Mouse (Mus musculus) layer of hippocampus, adult 2 months (tissue): ENCODE data around the gene Gm45837. TPM values are rescaled to one million over a fixed set of nuclear protein-coding genes. Genes with fewer than 3 reads are reported as not detected.
A peak's percentile ranks its signal among the peaks of the same experiment; 100 is the strongest.

ENCODE experiments used
- DNase-seq, 2 experiments: peaks; one replicate each; pipeline ENCODE4 v3.0.0; 2022; ENCODE audit warnings: low spot score in 2 of 2
- H3K27ac ChIP-seq: fragments of 200-600 bp; 2 replicates; pipeline ENCODE4 v1.8.1; 2022
- H3K4me3 ChIP-seq: fragments of 200-600 bp; 2 replicates; pipeline ENCODE4 v1.8.1; 2022; ENCODE audit warnings: mild to moderate bottlenecking
- CTCF ChIP-seq: fragments of 200-600 bp; conservative IDR thresholded peaks from 2 replicates; pipeline ENCODE4 v1.8.1; 2022; ENCODE audit warnings: antibody characterized with exemption, mild to moderate bottlenecking, moderate library complexity
- total RNA-seq, 2 experiments: library from RNA; stranded (reverse); gene quantifications; 2 replicates each; pipeline ENCODE4 v1.2.3; 2021

The Gm45837 gene
- total RNA-seq, 2 experiments from 2014 or later: 2.4 TPM; not detected in 1

- TF ChIP-seq CTCF: no peak
- Histone ChIP-seq H3K4me3 (peak overlapping the region; percentile 3; the same call in 1 of the 2 replicates), H3K27ac (no peak overlapping the region)
- no peak for DNase-seq
Measured at GRCm38 (mm10) chr7:101423970-101424369, 13.3 kb downstream of the Gm45837 start.

- TF ChIP-seq CTCF: no peak
- H3K27ac ChIP-seq: no peak overlapping the region
- H3K4me3 ChIP-seq: peak overlapping the region; percentile 41
- no peak for DNase-seq
Measured at GRCm38 (mm10) chr7:101426692-101427091, 16.0 kb downstream of the Gm45837 start.

GRCm38 (mm10) chr7:101427736-101428135, 17.1 kb downstream of the Gm45837 start:
- peak; percentile 92 for TF ChIP-seq CTCF
- peak; percentile 58 to 69 for DNase-seq
- peak overlapping the region; percentile 41; the same call in 1 of the 2 replicates for H3K4me3 ChIP-seq
- H3K27ac ChIP-seq: no peak overlapping the region

- DNase-seq: no peak
- Histone ChIP-seq H3K4me3 (no peak overlapping the region), H3K27ac (no peak overlapping the region)
- no peak for TF ChIP-seq CTCF
Measured at GRCm38 (mm10) chr7:101435038-101435437, 24.4 kb downstream of the Gm45837 start.

- no peak for TF ChIP-seq CTCF
- no peak for DNase-seq
- H3K27ac ChIP-seq: no peak overlapping the region
- H3K4me3 ChIP-seq: no peak overlapping the region
Measured at GRCm38 (mm10) chr7:101437876-101438275, 27.2 kb downstream of the Gm45837 start.

GRCm38 (mm10) chr7:101443093-101443492, 32.4 kb downstream of the Gm45837 start:
- no peak for DNase-seq
- no peak for TF ChIP-seq CTCF
- no peak overlapping the region for H3K4me3 ChIP-seq
- H3K27ac ChIP-seq: 0 out of 2 replicates have a peak overlapping the region, but pooled peaks have one; percentile 37

- H3K27ac ChIP-seq: no peak overlapping the region
Measured at GRCm38 (mm10) chr7:101444211-101444610, 33.5 kb downstream of the Gm45837 start.

GRCm38 (mm10) chr7:101449855-101450254, 39.2 kb downstream of the Gm45837 start:
- Histone ChIP-seq H3K27ac (no peak overlapping the region), H3K4me3 (no peak overlapping the region)
- no peak for DNase-seq
- TF ChIP-seq CTCF: no peak

More at GRCm38 (mm10) chr7:101444211-101444610, 33.5 kb downstream of the Gm45837 start:
- no peak overlapping the region for H3K4me3 ChIP-seq
- no peak for TF ChIP-seq CTCF
- DNase-seq: no peak

GRCm38 (mm10) chr7:101450422-101451401, 40.0 kb downstream of the Gm45837 start:
- TF ChIP-seq CTCF: peak; percentile 99
- peak overlapping the region; percentile 86 for H3K27ac ChIP-seq
- peak; percentile 74 to 95 for DNase-seq
- peak overlapping the region; percentile 67 for H3K4me3 ChIP-seq

GRCm38 (mm10) chr7:101452669-101453068, 42.0 kb downstream of the Gm45837 start:
- no peak for TF ChIP-seq CTCF
- no peak for DNase-seq
- Histone ChIP-seq H3K4me3 (peak overlapping the region; percentile 67), H3K27ac (peak overlapping the region; percentile 86)

GRCm38 (mm10) chr7:101453296-101453695, 42.6 kb downstream of the Gm45837 start:
- no peak for DNase-seq
- no peak for TF ChIP-seq CTCF
- H3K27ac ChIP-seq: peak overlapping the region; percentile 86
- peak overlapping the region; percentile 67 for H3K4me3 ChIP-seq

GRCm38 (mm10) chr7:101453725-101454124, 43.0 kb downstream of the Gm45837 start:
- peak overlapping the region; percentile 86 for H3K27ac ChIP-seq
- H3K4me3 ChIP-seq: peak overlapping the region; percentile 67
- TF ChIP-seq CTCF: no peak
- DNase-seq: no peak

- DNase-seq: no peak
- Histone ChIP-seq H3K27ac (peak overlapping the region; percentile 86), H3K4me3 (peak overlapping the region; percentile 67; the same call in 1 of the 2 replicates)
- no peak for TF ChIP-seq CTCF
Measured at GRCm38 (mm10) chr7:101454479-101454878, 43.8 kb downstream of the Gm45837 start.
